Mouse (Mus musculus) intestine, postnatal 0 days (tissue): ENCODE measurements around the gene Serpina3b. TPM values are rescaled to one million over a fixed set of nuclear protein-coding genes. Genes with fewer than 3 reads are reported as not detected.

Source experiments
- ATAC-seq: fragments of 200-750 bp; cut with Nextera tagmentation; 2 replicates; pipeline ENCODE4 v1.8.0; 2017; ENCODE audit warnings: mild to moderate bottlenecking, moderate TSS enrichment, moderate library complexity
- H3K27ac ChIP-seq: fragments of 300-500 bp; sonication (generic); 2 replicates; pipeline ENCODE4 v1.5.1; 2014; ENCODE audit warnings: mild to moderate bottlenecking, low read depth, low read length, moderate library complexity
- H3K27me3 ChIP-seq: fragments of 300-500 bp; sonication (generic); replicated peaks from 2 replicates; pipeline ENCODE4 v1.6.1; 2014; ENCODE audit warnings: low read length, mixed read lengths; ENCODE audit not compliant: control insufficient read depth, insufficient read depth
- H3K36me3 ChIP-seq: fragments of 300-500 bp; sonication (generic); 2 replicates; pipeline ENCODE4 v1.6.1; 2014; ENCODE audit warnings: mild to moderate bottlenecking, moderate library complexity; ENCODE audit not compliant: control insufficient read depth, insufficient read depth
- H3K4me1 ChIP-seq: fragments of 300-500 bp; sonication (generic); replicated peaks from 2 replicates; pipeline ENCODE4 v1.6.1; 2014; ENCODE audit warnings: antibody characterized with exemption, low read length, mixed read lengths; ENCODE audit not compliant: control insufficient read depth, insufficient read depth
- H3K4me2 ChIP-seq: fragments of 300-500 bp; sonication (generic); replicated peaks from 2 replicates; pipeline ENCODE4 v1.6.1; 2014; ENCODE audit warnings: low read depth, mild to moderate bottlenecking, moderate library complexity
- H3K4me3 ChIP-seq: fragments of 300-500 bp; sonication (generic); 2 replicates; pipeline ENCODE4 v1.5.1; 2014; ENCODE audit warnings: low read depth, low read length
- H3K9ac ChIP-seq: fragments of 300-500 bp; sonication (generic); 2 replicates; pipeline ENCODE4 v1.6.1; 2014; ENCODE audit warnings: mild to moderate bottlenecking, low read depth, low read length
- H3K9me3 ChIP-seq: fragments of 300-500 bp; sonication (generic); 2 replicates; pipeline ENCODE4 v1.6.1; 2016; ENCODE audit warnings: mixed run types; ENCODE audit not compliant: control insufficient read depth
- CTCF ChIP-seq: sonication (generic); IDR thresholded peaks from 2 replicates; pipeline ENCODE4 v1.5.1; 2016; ENCODE audit warnings: low read depth, mild to moderate bottlenecking, control low read depth, antibody characterized with exemption, moderate library complexity
- WGBS: fragments of 180-500 bp; shearing (Covaris S2); extraction: QIAGEN DNeasy Blood & Tissue Kit; methylation state at CpG from one replicate; pipeline ENCODE4 v1.1.7; 2014; 5-methylcytosine and 5-hydroxymethylcytosine counted together
- polyA plus RNA-seq: library from polyadenylated mRNA; unstranded; fragments of >200 nt; fragmentation: Nextera tagmentation; extraction: Ambion mirVana; gene quantifications from 2 replicates; pipeline ENCODE4 v1.2.1, GENCODE M21; 2015

The Serpina3b gene
- polyA plus RNA-seq, 1 experiment from 2014 or later, result not detected

- H3K9ac ChIP-seq, result no peak overlapping the region
- H3K27ac ChIP-seq, result no peak overlapping the region
- no peak overlapping the region for H3K4me3 ChIP-seq
- 0 out of 2 replicates have a peak, but pooled peaks cover 4% of the 10 kb centered on the region for H3K27me3 ChIP-seq
- H3K36me3 ChIP-seq, result no peaks in the 10 kb centered on the region
- ATAC-seq, result no peak
- 66% methylated on average over 4 of the region's 4 CpGs for WGBS
- H3K4me1 ChIP-seq, result no peaks in the 10 kb centered on the region
- TF ChIP-seq CTCF, result no peak
- H3K4me2 ChIP-seq, result no peak overlapping the region
- H3K9me3 ChIP-seq, result no peaks in the 10 kb centered on the region
Observed at GRCm38 (mm10) chr12:104185046-104185445, 57.2 kb downstream of the Serpina3b start.

GRCm38 (mm10) chr12:104186041-104186581 lies 58.3 kb downstream of the Serpina3b start:
- Histone ChIP-seq H3K27ac (no peak overlapping the region), H3K4me3 (no peak overlapping the region), H3K27me3 (0 out of 2 replicates have a peak, but pooled peaks cover 4% of the 10 kb centered on the region), H3K4me1 (no peaks in the 10 kb centered on the region), H3K36me3 (no peaks in the 10 kb centered on the region), H3K4me2 (no peak overlapping the region), H3K9me3 (no peaks in the 10 kb centered on the region), H3K9ac (no peak overlapping the region)
- TF ChIP-seq CTCF, result no peak
- ATAC-seq, result no peak
- WGBS, result 78% methylated on average over 3 of the region's 3 CpGs

Other genes with a start within 250 kb of the Serpina3b start
- 7.9 and 9.9 TPM in 2 replicates for gene Serpina1c, start 223.1 kb upstream of the Serpina3b start, polyA plus RNA-seq
- 177 and 211 TPM in 2 replicates for gene Serpina1e, start 169.0 kb upstream of the Serpina3b start, polyA plus RNA-seq
- not detected in 2 replicates for gene Serpina11, start 138.0 kb upstream of the Serpina3b start, polyA plus RNA-seq
- not detected in 2 replicates for gene Serpina9, start 114.2 kb upstream of the Serpina3b start, polyA plus RNA-seq
- gene Serpina12, start 83.6 kb upstream of the Serpina3b start, polyA plus RNA-seq, result not detected in 2 replicates
- gene Serpina5, start 26.9 kb upstream of the Serpina3b start, polyA plus RNA-seq, result 0.18 and 0.24 TPM in 2 replicates
- 0.09 and 0.21 TPM in 2 replicates for gene Serpina3a, start 15.3 kb upstream of the Serpina3b start, polyA plus RNA-seq
- 0.09 TPM in 1 of 2 replicates, not detected in the other for gene Serpina3c, start 25.9 kb downstream of the Serpina3b start, polyA plus RNA-seq
- 0.59 and 0.69 TPM in 2 replicates for gene Serpina3f, start 86.5 kb downstream of the Serpina3b start, polyA plus RNA-seq
- 5.2 and 6.1 TPM in 2 replicates for gene Serpina3g, start 108.2 kb downstream of the Serpina3b start, polyA plus RNA-seq
- gene Serpina3i, start 135.1 kb downstream of the Serpina3b start, polyA plus RNA-seq, result not detected in 2 replicates
- gene Serpina3j, start 186.6 kb downstream of the Serpina3b start, polyA plus RNA-seq, result not detected in 2 replicates
- not detected in 2 replicates for gene Serpina3k, start 210.5 kb downstream of the Serpina3b start, polyA plus RNA-seq
- not detected in 2 replicates for gene Serpina3m, start 210.5 kb downstream of the Serpina3b start, polyA plus RNA-seq